Mouse (Mus musculus): Measurements from ENCODE around the gene Cog5.
A peak's percentile ranks its signal among the peaks of the same experiment; 100 is the strongest.

The Cog5 gene

GRCm38 (mm10) chr12:31938391-31938997 is 283.8 kb downstream of the Cog5 start:
- DNase-seq (ENCODE audit: low read depth, low spot score): no peak

GRCm38 (mm10) chr12:31939026-31939425 is 284.4 kb downstream of the Cog5 start:
- no peak for DNase-seq (ENCODE audit: low read depth, low spot score)

GRCm38 (mm10) chr12:31943020-31943654 is 288.5 kb downstream of the Cog5 start:
- no peak for DNase-seq (ENCODE audit: low read depth, low spot score)

- DNase-seq (ENCODE audit: low read depth, low spot score): no peak
Observed at GRCm38 (mm10) chr12:31944405-31944804, 289.7 kb downstream of the Cog5 start.

- DNase-seq (ENCODE audit: low read depth, low spot score): peak; percentile 78
Observed at GRCm38 (mm10) chr12:31947476-31947875, 292.8 kb downstream of the Cog5 start.

GRCm38 (mm10) chr12:31948101-31949000 is 293.7 kb downstream of the Cog5 start:
- DNase-seq (ENCODE audit: low read depth, low spot score): no peak

GRCm38 (mm10) chr12:31949193-31949741 is 294.6 kb downstream of the Cog5 start:
- peak; percentile 87 for DNase-seq (ENCODE audit: low read depth, low spot score)

GRCm38 (mm10) chr12:31949759-31950658 is 295.3 kb downstream of the Cog5 start, which contains the start of gene Hbp1:
Gene Hbp1, minus strand, starts transcription at chr12:31950535.
- DNase-seq (ENCODE audit: low read depth, low spot score): peak; percentile 99

- DNase-seq (ENCODE audit: low read depth, low spot score): no peak
Observed at GRCm38 (mm10) chr12:31950659-31951031, 296.0 kb downstream of the Cog5 start.

GRCm38 (mm10) chr12:31955843-31956242 is 301.2 kb downstream of the Cog5 start:
- no peak for DNase-seq (ENCODE audit: low read depth, low spot score)

GRCm38 (mm10) chr12:31964074-31964473 is 309.4 kb downstream of the Cog5 start:
- no peak for DNase-seq (ENCODE audit: low read depth, low spot score)

- no peak for DNase-seq (ENCODE audit: low read depth, low spot score)
Observed at GRCm38 (mm10) chr12:31965517-31966212, 311.0 kb downstream of the Cog5 start.

GRCm38 (mm10) chr12:31966405-31966804 is 311.7 kb downstream of the Cog5 start:
- DNase-seq (ENCODE audit: low read depth, low spot score): no peak

- peak; percentile 79 for DNase-seq (ENCODE audit: low read depth, low spot score)
Observed at GRCm38 (mm10) chr12:31967536-31967935, 312.9 kb downstream of the Cog5 start.

- DNase-seq (ENCODE audit: low read depth, low spot score): no peak
Observed at GRCm38 (mm10) chr12:31969111-31969510, 314.4 kb downstream of the Cog5 start.

- no peak for DNase-seq (ENCODE audit: low read depth, low spot score)
Observed at GRCm38 (mm10) chr12:31971547-31971946, 316.9 kb downstream of the Cog5 start.

- DNase-seq (ENCODE audit: low read depth, low spot score): peak; percentile 29
Observed at GRCm38 (mm10) chr12:31973473-31974172, 319.0 kb downstream of the Cog5 start.

GRCm38 (mm10) chr12:31976544-31976943 is 321.9 kb downstream of the Cog5 start:
- peak; percentile 49 for DNase-seq (ENCODE audit: low read depth, low spot score)

- DNase-seq (ENCODE audit: low read depth, low spot score): no peak
Observed at GRCm38 (mm10) chr12:31977613-31978195, 323.0 kb downstream of the Cog5 start.
